Mouse (Mus musculus) embryonic facial prominence, embryonic 13.5 days (tissue): ENCODE measurements around the gene Atp6v0c. TPM values are rescaled to one million over a fixed set of nuclear protein-coding genes. Genes with fewer than 3 reads are reported as not detected.

ENCODE experiments used
- ATAC-seq: fragments of 200-750 bp; cut with Nextera tagmentation; 2 replicates; pipeline ENCODE4 v1.8.0; 2017; ENCODE audit warnings: low read depth; ENCODE audit not compliant: insufficient number of reproducible peaks, insufficient read depth, low FRiP score, low TSS enrichment
- H3K27ac ChIP-seq: fragments of 300-500 bp; sonication (generic); 2 replicates; pipeline ENCODE4 v1.5.1; 2015; ENCODE audit warnings: moderate library complexity, mild to moderate bottlenecking, inconsistent platforms
- H3K27me3 ChIP-seq: fragments of 300-500 bp; sonication (generic); 2 replicates; pipeline ENCODE4 v1.6.1; 2015; ENCODE audit warnings: mild to moderate bottlenecking, inconsistent platforms
- H3K36me3 ChIP-seq: fragments of 300-500 bp; sonication (generic); 2 replicates; pipeline ENCODE4 v1.6.1; 2015; ENCODE audit warnings: mild to moderate bottlenecking, inconsistent platforms
- H3K4me1 ChIP-seq: fragments of 300-500 bp; sonication (generic); 2 replicates; pipeline ENCODE4 v1.6.1; 2015; ENCODE audit warnings: inconsistent platforms
- H3K4me2 ChIP-seq: fragments of 300-500 bp; sonication (generic); 2 replicates; pipeline ENCODE4 v1.6.1; 2015; ENCODE audit warnings: moderate library complexity, mild to moderate bottlenecking, inconsistent platforms
- H3K4me3 ChIP-seq: fragments of 300-500 bp; sonication (generic); 2 replicates; pipeline ENCODE4 v1.5.1; 2015; ENCODE audit warnings: mild to moderate bottlenecking, inconsistent platforms
- H3K9ac ChIP-seq: fragments of 300-500 bp; sonication (generic); 2 replicates; pipeline ENCODE4 v1.6.1; 2015; ENCODE audit warnings: mild to moderate bottlenecking, inconsistent platforms
- H3K9me3 ChIP-seq: fragments of 300-500 bp; sonication (generic); 2 replicates; pipeline ENCODE4 v1.6.1; 2016; ENCODE audit warnings: inconsistent platforms
- whole genome bisulfite sequencing: fragments of 180-500 bp; shearing (Covaris S2); methylation state at CpG from one replicate; pipeline ENCODE4 v1.1.7; 2015; ENCODE audit warnings: mixed read lengths; 5-methylcytosine and 5-hydroxymethylcytosine counted together
- polyA plus RNA-seq: library from polyadenylated mRNA; unstranded; fragments of >200 nt; fragmentation: Nextera tagmentation; extraction: Ambion mirVana; gene quantifications from 2 replicates; pipeline ENCODE4 v1.2.1, GENCODE M21; 2015

The Atp6v0c gene
- polyA plus RNA-seq, result 420 and 448 TPM in 2 replicates

GRCm38 (mm10) chr17:24169317-24170065 is at the start of gene Atp6v0c:
TSS of gene Atp6v0c (minus strand) at chr17:24169702.
- Histone ChIP-seq H3K27me3 (no peaks in the 10 kb centered on the region), H3K36me3 (peaks cover 23% of the 10 kb centered on the region), H3K4me2 (peak within 1 kb of the TSS; percentile 81), H3K4me3 (peak within 1 kb of the TSS; percentile 89), H3K9me3 (no peaks in the 10 kb centered on the region), H3K9ac (peak within 1 kb of the TSS; percentile 93), H3K4me1 (peaks cover 29% of the 10 kb centered on the region), H3K27ac (peak within 1 kb of the TSS; percentile 97)
- under 1% methylated on average over 58 of the region's 58 CpGs for WGBS
- peak; percentile 85 for ATAC-seq

- H3K36me3 ChIP-seq, result peaks cover 36% of the 10 kb centered on the region
- 59% methylated on average over 4 of the region's 4 CpGs for WGBS
- peaks cover 22% of the 10 kb centered on the region for H3K4me1 ChIP-seq
- ATAC-seq, result no peak
- no peak overlapping the region for H3K4me3 ChIP-seq
- H3K27ac ChIP-seq, result no peak overlapping the region
- H3K27me3 ChIP-seq, result no peaks in the 10 kb centered on the region
- no peaks in the 10 kb centered on the region for H3K9me3 ChIP-seq
- no peak overlapping the region for H3K4me2 ChIP-seq
- H3K9ac ChIP-seq, result no peak overlapping the region
These were observed 47.3 kb upstream of the Atp6v0c start for GRCm38 (mm10) chr17:24216836-24217235.

GRCm38 (mm10) chr17:24213186-24213585 is 43.7 kb upstream of the Atp6v0c start:
- ATAC-seq, result no peak

GRCm38 (mm10) chr17:24212441-24213018 is 43.0 kb upstream of the Atp6v0c start:
- WGBS, result 27% methylated on average over 5 of the region's 5 CpGs
- Histone ChIP-seq H3K9ac (no peak overlapping the region), H3K36me3 (peaks cover 25% of the 10 kb centered on the region), H3K4me2 (peak overlapping the region; percentile 90), H3K4me3 (peak overlapping the region; percentile 53), H3K27me3 (no peaks in the 10 kb centered on the region), H3K27ac (peak overlapping the region; percentile 97; the same call in 1 of the 2 replicates), H3K9me3 (no peaks in the 10 kb centered on the region), H3K4me1 (peaks cover 50% of the 10 kb centered on the region)
- no peak for ATAC-seq

More at GRCm38 (mm10) chr17:24213186-24213585, 43.7 kb upstream of the Atp6v0c start:
- 69% methylated on average over 6 of the region's 6 CpGs for WGBS
- Histone ChIP-seq H3K36me3 (peaks cover 32% of the 10 kb centered on the region), H3K4me3 (no peak overlapping the region), H3K27me3 (no peaks in the 10 kb centered on the region), H3K9ac (no peak overlapping the region), H3K4me1 (peaks cover 43% of the 10 kb centered on the region), H3K4me2 (no peak overlapping the region), H3K27ac (no peak overlapping the region; the same call in 1 of the 2 replicates), H3K9me3 (no peaks in the 10 kb centered on the region)

DNA sequence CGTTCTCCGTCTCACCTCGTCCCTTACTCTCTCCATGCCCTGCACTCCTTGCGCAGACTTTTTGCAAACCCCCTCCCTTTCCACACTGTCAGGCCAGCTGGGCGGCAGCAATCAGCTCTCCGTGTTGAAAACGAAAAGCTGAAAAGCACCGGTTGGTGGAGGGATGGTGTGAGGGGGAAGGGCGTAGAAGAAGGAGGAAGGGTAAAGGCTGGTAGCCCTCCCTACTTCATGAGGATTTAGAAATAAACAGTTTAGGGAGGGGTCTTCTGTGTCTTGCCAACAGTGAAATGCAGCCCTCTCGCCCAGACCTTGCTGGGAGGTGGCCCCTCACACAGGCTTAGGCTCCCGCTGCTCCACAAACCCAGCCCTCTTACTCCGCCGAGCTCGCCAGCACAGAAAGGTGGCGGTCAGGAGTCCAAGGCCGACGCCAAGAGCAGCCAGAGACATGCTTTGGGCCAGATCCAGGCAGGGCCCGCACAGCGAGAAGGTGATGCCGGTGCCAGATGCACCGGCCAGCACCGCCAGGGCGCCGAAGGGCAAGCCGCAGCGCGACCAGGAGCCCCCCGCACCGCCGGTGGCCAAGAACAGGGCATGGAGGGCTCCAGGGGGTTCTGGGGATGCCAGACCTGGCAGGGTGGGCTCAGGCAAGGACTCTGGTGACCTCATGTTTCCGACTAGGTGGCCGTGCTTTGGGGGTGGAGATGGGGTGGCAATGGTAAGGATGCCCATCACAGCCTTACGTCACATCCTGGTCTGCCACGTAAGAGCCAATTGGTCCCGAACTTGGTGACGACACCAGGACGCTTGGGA is 42.3 kb upstream of the Atp6v0c start:
- Histone ChIP-seq H3K4me1 (peaks cover 56% of the 10 kb centered on the region), H3K9ac (peak overlapping the region; percentile 81), H3K9me3 (no peaks in the 10 kb centered on the region), H3K27ac (peak overlapping the region; percentile 97), H3K27me3 (no peaks in the 10 kb centered on the region), H3K36me3 (peaks cover 20% of the 10 kb centered on the region), H3K4me2 (peak overlapping the region; percentile 90), H3K4me3 (peak overlapping the region; percentile 53)
- WGBS, result under 1% methylated on average over 37 of the region's 37 CpGs
- ATAC-seq, result peak; percentile 8

DNA sequence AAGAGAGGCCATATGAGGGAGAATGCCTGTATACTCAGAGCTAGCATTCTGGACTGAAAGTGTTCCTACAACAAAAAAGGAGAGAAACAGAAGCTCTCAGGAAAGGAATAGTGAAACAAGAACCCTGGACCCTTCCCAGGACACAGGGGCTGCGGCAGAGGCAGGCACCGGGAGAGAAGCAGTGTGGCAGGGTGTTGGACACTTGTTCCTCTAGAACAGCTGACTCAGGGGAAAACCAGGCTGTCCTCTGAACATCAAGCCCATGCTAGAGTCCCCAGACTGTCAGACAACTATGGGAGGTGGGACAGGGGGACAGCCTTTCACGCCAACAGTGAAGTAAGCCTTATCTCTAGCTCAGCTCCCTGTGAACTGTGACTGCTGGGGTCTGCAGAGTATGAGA is 41.1 kb upstream of the Atp6v0c start:
- Histone ChIP-seq H3K9ac (peak overlapping the region; percentile 81; the same call in 1 of the 2 replicates), H3K4me1 (peaks cover 69% of the 10 kb centered on the region)
- no peak for ATAC-seq

GRCm38 (mm10) chr17:24209916-24210240 is 40.4 kb upstream of the Atp6v0c start:
- peaks cover 5% of the 10 kb centered on the region; the same call in 1 of the 2 replicates for H3K27me3 ChIP-seq
- peak overlapping the region; percentile 89; the same call in 1 of the 2 replicates for H3K9ac ChIP-seq
- H3K4me3 ChIP-seq, result peak overlapping the region; percentile 71; the same call in 1 of the 2 replicates
- 66% methylated on average over 3 of the region's 3 CpGs for WGBS
- H3K4me1 ChIP-seq, result peaks cover 71% of the 10 kb centered on the region
- H3K9me3 ChIP-seq, result no peaks in the 10 kb centered on the region
- no peak for ATAC-seq
- 0 out of 2 replicates have a peak, but pooled peaks cover under 1% of the 10 kb centered on the region for H3K36me3 ChIP-seq
- H3K4me2 ChIP-seq, result peak overlapping the region; percentile 96
- peak overlapping the region; percentile 97 for H3K27ac ChIP-seq

More for the DNA sequence above, 41.1 kb upstream of the Atp6v0c start:
- Histone ChIP-seq H3K36me3 (peaks cover 7% of the 10 kb centered on the region), H3K4me3 (no peak overlapping the region), H3K9me3 (no peaks in the 10 kb centered on the region), H3K27ac (peak overlapping the region; percentile 97), H3K4me2 (peak overlapping the region; percentile 96), H3K27me3 (peaks cover 5% of the 10 kb centered on the region; the same call in 1 of the 2 replicates)
- WGBS, result 74% methylated on average over 3 of the region's 3 CpGs

GRCm38 (mm10) chr17:24209043-24209915 is 39.8 kb upstream of the Atp6v0c start, which contains the start of gene Ntn3:
TSS of gene Ntn3 (minus strand) at chr17:24209531.
- Histone ChIP-seq H3K4me1 (peaks cover 77% of the 10 kb centered on the region), H3K27me3 (peaks cover 5% of the 10 kb centered on the region; the same call in 1 of the 2 replicates), H3K9ac (peak within 1 kb of the TSS; percentile 89), H3K4me3 (peak within 1 kb of the TSS; percentile 71), H3K27ac (peak within 1 kb of the TSS; percentile 97), H3K36me3 (no peaks in the 10 kb centered on the region), H3K9me3 (no peaks in the 10 kb centered on the region), H3K4me2 (peak within 1 kb of the TSS; percentile 96)
- WGBS, result under 1% methylated on average over 38 of the region's 43 CpGs
- peak; percentile 78 for ATAC-seq

DNA sequence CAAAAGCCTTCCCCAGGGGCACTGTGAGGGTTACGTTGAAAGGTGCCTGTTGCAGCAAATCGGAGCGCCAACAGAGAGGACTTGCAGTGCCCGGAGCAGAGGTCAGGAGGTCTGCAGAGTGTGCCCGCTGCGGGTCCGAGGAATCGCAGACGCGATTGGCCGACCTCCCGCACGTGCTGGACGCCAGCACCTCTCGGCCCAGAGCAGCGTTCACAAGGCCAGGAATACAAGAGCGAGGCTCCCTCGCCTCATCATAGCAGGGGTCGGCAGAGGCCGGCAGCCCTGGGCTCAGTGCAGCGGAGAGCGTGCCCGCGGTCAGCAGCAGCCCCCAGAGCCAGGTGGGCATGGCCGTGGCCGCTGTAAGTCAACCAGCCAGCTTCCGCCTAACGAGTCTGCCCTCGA is 39.1 kb upstream of the Atp6v0c start:
- peaks cover 84% of the 10 kb centered on the region for H3K4me1 ChIP-seq
- H3K9me3 ChIP-seq, result no peaks in the 10 kb centered on the region
- H3K36me3 ChIP-seq, result no peaks in the 10 kb centered on the region
- H3K4me3 ChIP-seq, result peak overlapping the region; percentile 71
- peak overlapping the region; percentile 96 for H3K4me2 ChIP-seq
- peaks cover 5% of the 10 kb centered on the region; the same call in 1 of the 2 replicates for H3K27me3 ChIP-seq
- peak overlapping the region; percentile 89 for H3K9ac ChIP-seq
- no peak for ATAC-seq
- H3K27ac ChIP-seq, result peak overlapping the region; percentile 97
- 1% methylated on average over 29 of the region's 29 CpGs for WGBS

DNA sequence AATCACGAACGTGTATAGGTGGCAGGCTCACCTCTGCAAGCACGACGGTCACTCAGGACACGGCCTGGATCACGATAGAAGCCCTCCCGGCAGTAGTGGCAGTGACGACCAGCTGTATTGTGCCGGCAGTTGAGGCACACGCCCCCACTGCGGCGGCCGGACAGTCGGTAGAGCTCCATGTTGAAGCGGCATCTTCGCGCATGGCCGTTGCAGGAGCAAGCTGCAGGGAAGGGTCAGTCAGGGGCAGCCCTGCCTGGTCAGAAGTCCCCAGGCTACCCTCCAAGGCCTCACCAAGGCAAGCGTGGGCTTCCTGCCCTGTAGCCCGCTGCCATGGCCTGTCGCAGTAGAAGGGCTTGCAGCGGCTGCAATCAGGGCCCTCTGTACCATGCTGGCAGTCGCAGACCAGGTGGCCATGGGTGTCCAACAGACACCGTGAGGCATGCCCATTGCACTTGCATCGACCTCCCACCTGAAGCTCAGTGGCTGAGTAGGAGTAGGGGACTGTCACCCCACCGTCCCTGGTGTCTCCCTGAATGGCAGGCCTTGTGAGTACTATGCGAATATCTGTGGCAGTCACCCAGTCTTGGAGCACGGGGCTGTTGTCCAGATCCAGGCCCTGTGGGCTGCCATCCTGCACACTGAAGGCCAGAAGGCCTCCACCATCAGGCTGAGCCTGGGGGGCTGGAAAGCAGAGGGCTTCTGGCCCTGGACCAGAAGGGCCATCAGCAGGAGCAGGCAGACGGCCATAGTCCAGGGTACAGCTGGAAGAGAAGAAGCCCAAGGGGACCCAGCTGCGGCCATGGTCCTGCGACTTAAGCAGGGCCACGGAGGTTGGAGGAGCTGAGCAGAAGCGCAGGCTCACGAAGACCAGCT is 38.5 kb upstream of the Atp6v0c start:
- ATAC-seq, result no peak
- H3K9ac ChIP-seq, result peak overlapping the region; percentile 89
- WGBS, result 54% methylated on average over 34 of the region's 34 CpGs
- H3K9me3 ChIP-seq, result no peaks in the 10 kb centered on the region
- H3K4me3 ChIP-seq, result peak overlapping the region; percentile 71
- peak overlapping the region; percentile 97 for H3K27ac ChIP-seq
- H3K36me3 ChIP-seq, result no peaks in the 10 kb centered on the region
- H3K4me2 ChIP-seq, result peak overlapping the region; percentile 96
- H3K27me3 ChIP-seq, result peaks cover 5% of the 10 kb centered on the region; the same call in 1 of the 2 replicates
- peaks cover 90% of the 10 kb centered on the region for H3K4me1 ChIP-seq
